Mouse (Mus musculus) kidney, adult 2 months (tissue): ENCODE data around the gene Nol4l. TPM values are rescaled to one million over a fixed set of nuclear protein-coding genes. Genes with fewer than 3 reads are reported as not detected.
A peak's percentile ranks its signal among the peaks of the same experiment; 100 is the strongest.

Experiments used
- DNase-seq: peaks from one replicate; pipeline ENCODE4 v3.0.0; 2021
- H3K27ac ChIP-seq: fragments of 200-500 bp; 2 replicates; pipeline ENCODE4 v1.5.1; 2012; ENCODE audit warnings: low read depth, low read length, control low read depth, inconsistent platforms; ENCODE audit not compliant: insufficient read depth
- H3K27me3 ChIP-seq: fragments of 200-500 bp; replicated peaks from 2 replicates; pipeline ENCODE4 v1.6.1; 2012; ENCODE audit warnings: mild to moderate bottlenecking, moderate library complexity, low read length, inconsistent platforms; ENCODE audit not compliant: control insufficient read depth, insufficient read depth
- H3K36me3 ChIP-seq: fragments of 200-500 bp; 2 replicates; pipeline ENCODE4 v1.6.1; 2012; ENCODE audit warnings: mild to moderate bottlenecking, moderate library complexity, low read length, inconsistent platforms; ENCODE audit not compliant: control insufficient read depth, insufficient read depth
- H3K4me1 ChIP-seq: fragments of 200-500 bp; 2 replicates; pipeline ENCODE4 v1.6.1; 2011; ENCODE audit warnings: low read length; ENCODE audit not compliant: control insufficient read depth, insufficient read depth
- H3K4me3 ChIP-seq: fragments of 200-500 bp; 2 replicates; pipeline ENCODE4 v1.5.1; 2011; ENCODE audit warnings: mild to moderate bottlenecking, low read depth, low read length, control low read depth; ENCODE audit not compliant: insufficient read depth
- CTCF ChIP-seq: fragments of 200-500 bp; conservative IDR thresholded peaks from 2 replicates; pipeline ENCODE4 v1.5.1; 2011; ENCODE audit warnings: low read depth, mild to moderate bottlenecking, control low read depth, low read length, moderate library complexity, mixed read lengths; ENCODE audit not compliant: insufficient read depth, insufficient read length
- POLR2A ChIP-seq: fragments of 200-500 bp; IDR thresholded peaks from one replicate; pipeline ENCODE4 v1.6.1; 2011; ENCODE audit warnings: low read depth, low read length, control low read depth
- WGBS: fragments of 180-500 bp; shearing (Covaris S2); methylation state at CpG from one replicate; pipeline ENCODE4 v1.1.7; 2018; 5-methylcytosine and 5-hydroxymethylcytosine counted together
- polyA plus RNA-seq: library from polyadenylated mRNA; depleted of rRNA; stranded (reverse); fragments of >200 nt; gene quantifications from 2 replicates; pipeline ENCODE4 v1.2.3, GENCODE M21; 2012

Gene Nol4l
- polyA plus RNA-seq, 1 experiment: 11.9 TPM

GRCm38 (mm10) chr2:153511562-153511961 lies 18.2 kb downstream of the Nol4l start:
- H3K27ac ChIP-seq: no peak overlapping the region
- WGBS: 64% methylated on average over 6 of the region's 6 CpGs
- H3K36me3 ChIP-seq: no peaks in the 10 kb centered on the region
- H3K4me1 ChIP-seq: no peaks in the 10 kb centered on the region
- no peak for DNase-seq
- H3K27me3 ChIP-seq: no peaks in the 10 kb centered on the region
- TF ChIP-seq POLR2A: no peak
- TF ChIP-seq CTCF: no peak
- H3K4me3 ChIP-seq: no peak overlapping the region

- Histone ChIP-seq H3K36me3 (no peaks in the 10 kb centered on the region), H3K4me3 (no peak overlapping the region), H3K27ac (no peak overlapping the region), H3K27me3 (no peaks in the 10 kb centered on the region), H3K4me1 (no peaks in the 10 kb centered on the region)
- 93% methylated on average over 8 of the region's 8 CpGs for WGBS
- TF ChIP-seq CTCF: no peak
- no peak for TF ChIP-seq POLR2A
- DNase-seq: no peak
Observed at GRCm38 (mm10) chr2:153510136-153510535, 19.6 kb downstream of the Nol4l start.

- no peak for DNase-seq
- Histone ChIP-seq H3K27ac (no peak overlapping the region), H3K27me3 (no peaks in the 10 kb centered on the region)
Observed at GRCm38 (mm10) chr2:153509211-153510029, 20.4 kb downstream of the Nol4l start.

GRCm38 (mm10) chr2:153508405-153508804 lies 21.4 kb downstream of the Nol4l start:
- no peak for DNase-seq
- Histone ChIP-seq H3K36me3 (no peaks in the 10 kb centered on the region), H3K27ac (no peak overlapping the region), H3K27me3 (no peaks in the 10 kb centered on the region), H3K4me1 (no peaks in the 10 kb centered on the region), H3K4me3 (no peak overlapping the region)
- TF ChIP-seq CTCF: no peak
- TF ChIP-seq POLR2A: no peak
- 78% methylated on average over 3 of the region's 3 CpGs for WGBS

More at GRCm38 (mm10) chr2:153509211-153510029, 20.4 kb downstream of the Nol4l start:
- Histone ChIP-seq H3K4me1 (no peaks in the 10 kb centered on the region), H3K36me3 (no peaks in the 10 kb centered on the region), H3K4me3 (no peak overlapping the region)
- WGBS: 41% methylated on average over 18 of the region's 18 CpGs
- no peak for TF ChIP-seq POLR2A
- TF ChIP-seq CTCF: no peak

GRCm38 (mm10) chr2:153507969-153508368 lies 21.8 kb downstream of the Nol4l start:
- no peaks in the 10 kb centered on the region for H3K4me1 ChIP-seq
- no peak overlapping the region for H3K4me3 ChIP-seq
- no peak overlapping the region for H3K27ac ChIP-seq
- no peaks in the 10 kb centered on the region for H3K36me3 ChIP-seq
- no peaks in the 10 kb centered on the region for H3K27me3 ChIP-seq
- DNase-seq: no peak
- TF ChIP-seq CTCF: no peak
- no peak for TF ChIP-seq POLR2A
- WGBS: 86% methylated on average over 2 of the region's 2 CpGs

GRCm38 (mm10) chr2:153506385-153506784 lies 23.4 kb downstream of the Nol4l start:
- no peak overlapping the region for H3K4me3 ChIP-seq
- WGBS: 62% methylated on average over 5 of the region's 5 CpGs

GRCm38 (mm10) chr2:153499154-153499553 lies 30.6 kb downstream of the Nol4l start:
- no peaks in the 10 kb centered on the region for H3K27me3 ChIP-seq
- TF ChIP-seq CTCF (peak; percentile 67), POLR2A (no peak)
- H3K36me3 ChIP-seq: no peaks in the 10 kb centered on the region
- H3K4me3 ChIP-seq: no peak overlapping the region
- no peaks in the 10 kb centered on the region for H3K4me1 ChIP-seq
- 65% methylated on average over 4 of the region's 4 CpGs for WGBS
- DNase-seq: peak; percentile 57
- H3K27ac ChIP-seq: no peak overlapping the region

More at GRCm38 (mm10) chr2:153506385-153506784, 23.4 kb downstream of the Nol4l start:
- Histone ChIP-seq H3K27me3 (no peaks in the 10 kb centered on the region), H3K27ac (no peak overlapping the region), H3K36me3 (no peaks in the 10 kb centered on the region), H3K4me1 (no peaks in the 10 kb centered on the region)
- TF ChIP-seq CTCF: no peak
- TF ChIP-seq POLR2A: no peak
- DNase-seq: no peak
